Mouse (Mus musculus): ENCODE results near the gene Rgcc. TPM values are rescaled to one million over a fixed set of nuclear protein-coding genes. Genes with fewer than 3 reads are reported as not detected.
A peak's percentile ranks its signal among the peaks of the same experiment; 100 is the strongest.

Rgcc gene
- total RNA-seq (2015) (183 and 199 TPM in 2 replicates), total RNA-seq (2017) (212 and 243 TPM in 2 replicates)

DNA sequence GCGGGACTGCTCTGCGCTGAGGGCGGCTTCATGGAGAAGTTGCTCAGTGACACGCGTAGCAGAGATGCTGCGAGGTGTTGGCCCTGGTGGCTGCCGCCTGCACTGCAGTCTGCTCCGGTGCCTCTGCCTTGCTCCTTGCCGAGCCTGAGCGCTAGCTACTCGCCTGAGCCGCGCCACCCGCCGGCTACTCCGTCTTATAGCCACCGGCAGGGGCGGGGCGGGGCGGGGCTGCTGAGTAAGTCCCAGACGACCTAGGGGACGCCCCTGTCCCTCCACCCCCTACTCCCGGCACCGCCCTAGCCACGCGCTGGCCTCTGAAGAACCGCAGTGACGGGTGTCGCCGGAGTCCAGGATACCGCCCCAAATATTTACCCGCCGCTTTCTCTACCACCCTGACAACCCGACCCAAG lies at the start of gene Rgcc:
TSS of gene Rgcc (minus strand) at position 180 of the 410 bp plus-strand sequence.
- ATAC-seq (replicated peaks; ENCODE audit: poor library complexity), result peak; percentile 88

DNA sequence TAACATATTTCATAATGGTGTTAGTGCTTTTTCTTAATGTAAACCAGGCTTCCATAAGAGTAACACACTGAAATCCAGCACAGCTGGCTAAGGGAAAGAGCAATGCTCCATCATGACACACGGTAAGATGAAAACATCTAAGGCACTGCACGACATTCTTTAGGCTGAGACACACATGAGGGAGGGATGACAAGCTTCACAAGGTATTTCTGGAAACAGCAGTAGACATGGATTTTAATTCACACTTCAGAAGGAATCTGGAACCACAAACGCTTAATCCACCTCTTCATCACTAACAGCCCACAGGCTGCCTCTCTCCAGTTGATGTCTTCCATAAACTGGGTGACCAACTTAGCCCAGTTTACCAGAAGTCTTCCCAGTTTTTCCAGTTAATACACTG lies 44.9 kb upstream of the Rgcc start:
- no peak for ATAC-seq (replicated peaks; ENCODE audit: poor library complexity)

DNA sequence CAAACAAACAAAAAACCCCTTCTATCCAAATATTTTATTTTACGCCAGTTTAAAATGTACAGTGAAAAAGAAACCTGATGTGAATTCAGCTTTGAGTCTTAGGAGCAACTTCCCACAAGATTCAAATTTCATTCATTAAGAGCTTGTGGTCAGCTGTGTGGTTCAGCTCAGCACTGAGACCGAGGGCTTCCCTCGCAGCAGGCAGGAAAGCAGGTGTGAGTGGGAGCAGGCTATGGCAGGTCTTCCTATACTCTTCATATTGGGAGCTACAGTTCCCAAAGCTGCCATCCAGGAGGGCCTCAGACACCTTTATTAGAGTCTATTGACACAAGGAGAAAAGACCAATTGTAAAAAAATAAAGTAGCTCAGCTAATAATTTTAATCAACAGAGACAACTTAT lies 34.2 kb upstream of the Rgcc start:
- ATAC-seq (replicated peaks; ENCODE audit: poor library complexity), result no peak

DNA sequence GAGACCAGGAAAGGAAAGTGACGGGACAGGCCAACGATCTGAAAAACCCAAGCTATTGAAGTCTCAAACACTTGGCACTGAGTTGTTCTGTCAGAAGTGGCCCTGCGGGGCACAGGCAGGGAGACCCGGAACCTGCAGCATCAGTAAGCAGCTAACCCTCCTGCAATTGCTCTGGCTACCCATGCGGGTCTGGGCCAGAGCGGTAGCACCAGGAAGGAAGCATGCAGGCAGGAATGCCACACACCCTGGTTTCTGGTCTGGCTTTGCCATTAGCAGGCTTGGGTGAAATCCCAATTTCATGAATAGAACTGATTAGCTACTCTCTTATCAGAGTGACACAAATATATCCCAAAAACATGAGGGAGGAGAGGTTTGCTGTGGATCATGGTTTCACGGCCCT lies 30.5 kb upstream of the Rgcc start:
- 0 out of 2 replicates have a peak, but pooled peaks have one; percentile 4 for ATAC-seq (replicated peaks; ENCODE audit: poor library complexity)

DNA sequence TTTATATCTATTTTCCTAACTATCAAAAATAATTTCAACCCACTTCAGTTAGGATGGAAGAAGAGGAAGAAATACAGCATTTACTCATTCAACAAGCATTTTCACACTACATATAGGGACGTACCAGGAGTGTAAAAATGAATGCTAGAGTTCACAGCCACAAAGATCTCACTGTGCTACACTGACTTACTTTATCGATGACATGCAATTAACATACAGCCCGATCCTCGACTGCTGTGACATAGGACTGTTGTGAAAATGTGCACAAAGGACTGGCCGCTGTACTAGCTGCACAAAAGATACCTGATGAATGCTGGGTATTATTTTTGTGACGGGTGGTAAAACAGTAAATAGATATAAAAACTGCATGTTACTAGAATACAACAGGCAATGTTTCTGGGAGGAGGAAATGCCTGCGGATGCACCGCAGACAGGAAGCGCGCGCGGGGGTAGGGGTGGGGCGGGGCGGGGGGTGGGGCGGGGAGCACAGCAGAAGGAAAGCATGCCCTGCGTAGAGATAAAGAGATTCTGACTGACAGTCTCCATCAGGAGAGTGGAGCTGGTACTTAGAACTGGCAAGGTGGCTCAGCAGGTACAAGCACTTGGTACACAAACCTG lies 29.6 kb upstream of the Rgcc start:
- ATAC-seq (replicated peaks; ENCODE audit: poor library complexity), result peak; percentile 80

DNA sequence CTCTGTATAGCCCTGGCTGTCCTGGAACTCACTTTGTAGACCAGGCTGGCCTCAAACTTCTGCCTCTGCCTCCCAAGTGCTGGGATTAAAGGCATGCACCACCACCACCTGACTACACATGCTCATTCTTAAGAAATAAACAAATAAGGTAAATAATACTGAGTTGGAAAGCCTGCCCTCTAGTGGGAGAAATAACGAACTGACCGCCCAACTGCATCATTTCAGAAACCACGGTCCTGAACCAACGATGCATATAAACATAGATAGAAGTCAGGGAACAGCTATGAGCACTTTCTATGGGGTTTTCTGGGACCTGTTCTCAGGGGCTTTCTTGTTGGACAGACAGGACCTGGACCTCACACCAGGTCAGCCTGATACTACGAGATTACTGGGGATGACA lies 25.6 kb upstream of the Rgcc start:
- peak; percentile 74 for ATAC-seq (replicated peaks; ENCODE audit: poor library complexity)

DNA sequence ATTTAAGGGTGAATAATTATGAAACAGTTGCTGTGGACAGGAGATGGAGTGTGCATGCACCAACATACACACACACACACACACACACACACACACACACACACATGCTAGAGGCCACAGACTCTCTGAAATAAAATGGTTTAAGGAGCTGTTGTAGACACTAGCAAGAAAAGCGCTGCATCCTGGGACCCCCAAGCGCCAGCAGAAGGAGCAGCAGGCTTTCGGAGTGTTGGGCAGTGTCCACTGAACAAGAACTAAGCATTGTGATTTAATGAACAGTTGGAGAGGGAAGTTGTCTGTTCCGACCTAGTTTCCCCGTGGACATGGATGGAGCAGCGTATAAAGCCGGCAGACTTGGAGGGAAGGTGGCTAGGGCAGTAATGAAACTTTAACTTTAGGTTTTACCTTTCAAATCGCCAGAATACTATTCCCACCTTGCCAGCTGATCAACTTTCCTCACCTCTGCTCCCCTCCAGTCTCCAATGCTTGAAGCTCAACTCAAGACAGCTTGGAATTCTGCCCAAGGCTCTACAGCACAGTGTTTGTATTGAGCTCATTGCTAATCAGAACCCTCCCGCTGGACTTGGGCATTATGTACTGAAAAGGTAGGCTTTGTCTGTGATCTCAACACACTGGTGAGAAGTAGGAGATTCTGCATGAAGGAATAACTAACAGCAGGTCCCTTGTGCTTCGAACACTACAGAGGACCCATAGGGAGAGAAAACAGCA lies 22.8 kb upstream of the Rgcc start:
- no peak for ATAC-seq (replicated peaks; ENCODE audit: poor library complexity)

DNA sequence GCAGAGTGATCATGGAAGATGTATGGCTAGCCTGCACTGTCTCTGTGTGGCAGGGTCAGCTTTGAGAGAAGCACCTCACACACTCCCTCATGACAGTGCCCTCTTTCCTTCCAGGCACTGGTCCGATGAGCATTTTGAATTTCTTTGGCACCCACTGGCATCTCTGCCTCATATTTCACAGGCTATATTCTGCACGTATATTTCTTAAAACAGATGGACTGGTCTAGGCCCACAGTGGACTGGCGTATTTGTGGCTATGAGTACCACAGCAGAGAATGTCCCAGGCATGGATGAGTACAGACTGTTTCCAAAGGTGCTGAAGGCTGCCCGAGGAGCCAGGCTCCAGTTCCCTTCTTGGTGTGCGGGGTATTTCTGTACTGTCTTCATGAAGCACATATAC lies 20.4 kb upstream of the Rgcc start:
- ATAC-seq (replicated peaks; ENCODE audit: poor library complexity), result no peak

DNA sequence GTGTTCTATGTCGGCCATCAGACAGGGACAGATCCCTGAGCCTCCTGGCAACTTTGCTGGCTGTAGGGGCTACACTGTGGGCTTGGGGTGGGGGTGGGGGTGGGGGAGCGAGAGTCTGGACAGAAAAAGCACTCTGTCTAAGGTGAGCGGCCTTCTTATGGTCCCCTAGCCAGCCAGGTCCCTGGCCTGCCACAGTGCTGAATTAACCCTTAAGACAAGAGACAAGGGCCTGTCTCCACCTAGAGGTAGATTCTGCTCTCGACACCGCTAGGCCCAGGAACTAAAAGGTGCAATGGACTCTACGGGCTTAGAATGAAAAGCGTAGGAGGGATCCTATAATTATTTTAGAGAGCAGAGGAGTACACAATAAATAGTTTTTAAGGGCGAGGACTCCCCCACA lies 19.7 kb upstream of the Rgcc start:
- ATAC-seq (replicated peaks; ENCODE audit: poor library complexity), result peak; percentile 98

DNA sequence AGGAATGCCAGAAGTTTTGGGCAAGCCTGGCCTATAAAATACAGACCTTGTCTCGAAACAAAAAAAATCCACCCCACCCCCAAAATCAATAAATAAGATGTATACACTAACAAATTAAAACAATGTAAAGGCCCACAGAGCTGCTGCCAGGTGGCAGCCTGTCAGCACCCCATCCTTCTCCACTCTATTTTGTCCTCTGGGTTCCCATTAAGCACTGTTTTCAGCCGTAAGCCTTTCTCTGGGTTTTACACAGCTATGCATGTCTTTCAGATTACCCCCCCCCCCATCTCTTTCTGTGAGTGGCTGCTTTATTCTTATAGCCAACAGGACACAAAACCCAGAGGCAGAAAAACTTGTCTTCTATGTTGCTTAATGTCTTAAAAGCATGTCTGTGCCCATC lies 16.2 kb upstream of the Rgcc start:
- ATAC-seq (replicated peaks; ENCODE audit: poor library complexity), result no peak

DNA sequence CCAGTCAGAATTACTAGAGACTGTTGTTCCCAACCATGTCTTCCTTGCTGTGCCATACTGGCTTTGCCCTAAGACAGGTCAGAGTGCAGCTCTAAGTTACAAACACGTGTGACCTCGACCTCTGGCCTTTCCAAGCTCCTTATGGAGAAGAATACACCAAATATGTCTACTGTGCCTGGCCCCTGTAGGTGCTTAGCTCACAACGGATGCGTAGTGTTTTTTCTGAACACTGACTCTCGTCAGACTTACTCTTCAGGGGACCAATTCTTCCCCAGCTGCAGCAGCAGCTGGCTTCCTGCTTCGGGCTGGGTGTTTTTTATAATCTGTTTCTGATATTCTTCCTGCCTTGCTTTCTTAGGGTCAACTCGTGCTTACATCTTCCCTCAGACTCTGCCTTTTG lies 14.4 kb upstream of the Rgcc start:
- ATAC-seq (replicated peaks; ENCODE audit: poor library complexity), result no peak

DNA sequence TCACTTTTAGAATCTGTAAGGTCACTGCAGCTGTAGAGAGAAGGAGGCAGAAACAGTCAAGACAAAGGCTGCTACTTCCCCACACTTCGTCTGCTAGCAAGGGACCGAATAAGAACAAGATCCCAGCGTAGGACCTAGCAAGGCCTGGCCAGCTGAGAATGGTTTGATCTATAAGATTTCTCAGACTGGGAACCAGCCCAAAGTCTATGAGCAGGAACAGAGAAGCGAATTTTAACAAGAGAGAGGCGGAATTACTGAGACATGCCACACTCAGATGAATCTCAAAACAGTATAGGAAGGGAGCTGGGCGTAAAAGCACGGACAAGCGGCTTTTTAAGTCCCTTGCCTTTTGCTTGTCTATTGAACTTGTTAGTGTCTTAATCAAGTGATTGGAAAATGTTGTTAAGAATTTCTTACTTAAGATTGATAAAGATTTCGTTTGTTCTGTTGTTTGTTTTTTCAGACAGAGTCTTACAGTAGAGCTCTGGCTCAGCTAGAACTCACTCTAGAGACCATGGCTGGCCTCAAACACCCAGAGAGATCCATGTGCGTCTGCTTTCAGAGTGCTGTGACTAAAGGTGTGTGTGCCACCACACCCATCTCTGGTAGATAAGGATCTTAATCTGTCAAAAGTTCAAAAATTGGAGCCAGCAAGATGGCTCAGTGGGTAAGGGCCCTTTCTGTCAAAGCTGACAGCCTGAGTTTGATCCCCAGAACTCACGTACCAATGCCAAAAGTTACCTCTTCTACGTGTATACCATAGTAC lies 13.0 kb upstream of the Rgcc start:
- ATAC-seq (replicated peaks; ENCODE audit: poor library complexity), result no peak

DNA sequence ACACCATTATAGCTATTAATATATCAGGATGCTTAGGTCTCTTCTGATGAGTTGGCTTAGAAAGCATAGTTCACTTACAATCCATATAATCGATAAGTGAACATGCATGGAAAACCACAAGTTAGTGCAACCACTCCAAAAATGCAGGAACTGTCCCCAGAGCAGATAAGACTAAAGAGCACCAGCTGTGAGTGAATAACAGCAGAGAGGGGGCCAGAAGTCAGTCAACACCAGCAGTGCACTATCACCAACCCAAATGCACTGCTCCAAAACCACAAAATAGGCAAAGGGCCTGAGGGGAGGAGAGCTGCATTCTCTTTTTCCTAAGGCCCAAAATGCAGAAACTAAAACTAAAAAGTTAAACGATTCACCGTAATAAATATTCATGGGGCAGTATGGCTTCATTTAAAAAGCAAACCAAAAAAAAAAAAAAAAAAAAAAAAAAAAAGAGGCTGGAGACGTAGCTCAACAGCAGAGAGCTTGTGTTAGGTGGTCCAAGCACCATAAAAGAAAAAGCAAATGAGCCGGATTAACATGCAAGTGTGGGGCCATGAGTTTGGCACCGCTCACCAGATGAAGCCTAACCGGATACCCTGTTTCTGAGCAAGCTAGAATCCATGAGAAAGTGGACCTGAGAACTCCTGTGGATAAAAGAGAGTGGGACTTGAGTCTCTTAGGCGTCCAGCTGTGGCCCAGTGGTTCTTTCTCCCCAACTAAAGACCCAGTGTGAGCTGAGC lies 12.2 kb upstream of the Rgcc start:
- ATAC-seq (replicated peaks; ENCODE audit: poor library complexity), result peak; percentile 92

DNA sequence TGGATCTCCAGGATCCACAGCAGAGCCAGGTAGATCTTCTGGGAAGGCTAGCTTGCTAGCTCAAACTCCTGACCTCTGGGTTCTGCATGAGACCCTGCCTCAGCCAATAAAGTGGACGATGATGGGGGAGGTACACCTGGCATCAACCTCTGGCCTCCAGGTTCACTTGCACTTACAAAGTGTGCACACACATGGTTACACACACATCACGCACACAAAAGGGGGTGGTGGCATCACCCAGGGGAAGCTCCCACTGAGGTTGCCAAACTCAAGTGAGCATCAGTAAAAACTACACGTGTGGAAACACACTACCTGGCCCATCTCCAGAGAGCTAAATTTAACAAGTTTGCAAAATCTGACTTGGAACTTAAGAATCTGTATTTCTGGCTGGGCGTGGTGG lies 11.3 kb upstream of the Rgcc start:
- no peak for ATAC-seq (replicated peaks; ENCODE audit: poor library complexity)

DNA sequence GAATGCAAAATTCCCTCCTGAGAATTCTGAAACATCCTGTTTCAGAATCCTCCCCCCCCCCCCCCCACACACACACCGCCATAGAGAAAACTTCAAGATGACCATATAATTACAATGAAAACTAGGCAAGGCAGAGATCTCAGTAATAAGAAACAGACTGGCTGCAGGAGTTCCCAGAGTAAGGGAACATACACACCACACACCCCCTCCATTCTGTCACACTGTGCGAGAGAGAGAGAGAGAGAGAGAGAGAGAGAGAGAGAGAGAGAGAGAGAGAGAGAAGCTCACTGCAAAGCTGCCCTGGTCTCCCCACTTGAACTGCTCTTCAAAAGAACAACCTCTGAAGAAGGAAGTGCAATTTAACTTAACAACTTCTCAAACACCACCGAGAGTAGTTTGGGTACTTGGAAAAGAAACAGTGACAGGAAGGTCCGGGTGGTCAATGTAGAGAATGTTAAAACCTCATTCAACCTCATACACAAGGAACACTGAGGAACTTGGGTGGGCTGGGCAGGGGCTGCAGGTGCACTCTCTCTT lies 10.5 kb upstream of the Rgcc start:
- ATAC-seq (replicated peaks; ENCODE audit: poor library complexity), result no peak

DNA sequence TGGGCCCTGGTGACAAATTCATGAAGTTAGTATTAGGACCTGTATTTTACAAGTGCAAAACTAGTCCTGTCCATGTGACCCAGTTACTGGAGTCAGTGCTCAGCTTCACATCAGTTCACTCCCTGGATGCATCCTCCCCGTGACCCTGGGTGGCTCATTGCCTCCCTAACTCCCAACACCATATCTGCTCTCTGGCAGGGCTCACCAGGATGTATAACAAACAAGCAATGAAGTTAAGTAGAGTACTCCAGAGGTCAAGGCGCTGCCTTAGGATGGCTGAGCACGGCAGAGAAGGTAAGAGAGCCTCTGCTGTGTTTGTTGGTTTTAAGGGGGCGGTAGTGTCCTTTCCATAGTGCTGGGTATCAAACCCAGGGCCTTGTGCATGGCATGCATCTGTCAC lies 7.7 kb upstream of the Rgcc start:
- ATAC-seq (replicated peaks; ENCODE audit: poor library complexity), result no peak

DNA sequence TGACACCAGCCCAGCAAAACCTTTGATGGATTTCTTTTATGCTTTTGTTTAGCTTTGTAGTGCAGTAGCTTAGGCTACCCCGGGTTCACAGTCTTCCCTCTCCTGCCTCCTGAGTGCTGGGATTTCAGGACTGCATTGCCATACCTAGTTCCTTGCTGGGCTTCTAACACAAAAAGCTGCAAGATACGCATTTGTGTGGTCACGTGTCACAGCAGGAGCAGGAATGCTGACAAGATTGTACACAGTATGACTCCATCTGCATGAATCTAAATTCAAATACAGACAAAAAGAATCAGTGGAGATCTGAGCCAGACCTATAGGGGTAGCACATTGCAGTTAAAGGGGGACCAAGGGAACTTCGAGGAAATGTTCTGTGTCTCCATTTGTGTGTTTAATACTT lies 6.9 kb upstream of the Rgcc start:
- no peak for ATAC-seq (replicated peaks; ENCODE audit: poor library complexity)

DNA sequence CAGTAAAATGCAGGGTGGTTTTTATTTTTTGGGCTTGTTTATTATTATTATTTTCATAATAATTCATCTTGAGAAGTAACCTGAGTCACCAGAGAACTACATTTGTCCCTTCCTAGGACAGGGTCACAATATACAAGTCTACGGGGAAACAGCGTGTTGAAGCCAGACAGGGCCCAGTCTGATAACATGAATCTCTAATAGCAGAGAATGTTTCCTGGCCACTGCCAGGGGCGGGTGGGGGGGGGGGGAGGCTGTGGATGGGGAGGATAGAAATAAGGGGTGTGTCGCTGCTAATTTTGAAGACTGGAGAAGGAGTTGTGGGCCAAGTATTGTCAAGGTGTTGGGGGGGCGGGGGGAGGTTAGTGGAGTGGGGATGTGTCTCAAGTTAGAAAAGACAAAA lies 6.5 kb upstream of the Rgcc start:
- peak; percentile 15; the same call in 1 of the 2 replicates for ATAC-seq (replicated peaks; ENCODE audit: poor library complexity)

DNA sequence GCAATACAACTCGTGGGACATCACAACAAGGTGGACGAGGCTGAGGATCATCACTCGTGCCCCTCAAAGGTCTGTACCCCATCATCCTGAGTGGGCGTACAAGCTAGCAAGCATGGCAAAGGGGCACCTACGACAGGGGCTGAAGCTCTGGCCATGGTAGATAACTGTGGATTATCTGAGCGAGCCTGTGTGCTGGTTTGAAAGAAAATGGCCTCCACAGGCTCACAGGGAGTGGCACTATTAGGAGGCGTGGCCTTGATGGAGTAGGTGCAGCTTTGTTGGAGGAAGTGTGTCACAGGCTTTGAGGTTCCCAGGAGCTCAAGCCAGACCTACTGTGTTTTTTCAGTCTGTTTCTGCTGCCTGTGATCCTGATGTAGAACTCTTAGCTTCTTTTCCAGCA lies 5.7 kb upstream of the Rgcc start:
- ATAC-seq (replicated peaks; ENCODE audit: poor library complexity), result peak; percentile 61

DNA sequence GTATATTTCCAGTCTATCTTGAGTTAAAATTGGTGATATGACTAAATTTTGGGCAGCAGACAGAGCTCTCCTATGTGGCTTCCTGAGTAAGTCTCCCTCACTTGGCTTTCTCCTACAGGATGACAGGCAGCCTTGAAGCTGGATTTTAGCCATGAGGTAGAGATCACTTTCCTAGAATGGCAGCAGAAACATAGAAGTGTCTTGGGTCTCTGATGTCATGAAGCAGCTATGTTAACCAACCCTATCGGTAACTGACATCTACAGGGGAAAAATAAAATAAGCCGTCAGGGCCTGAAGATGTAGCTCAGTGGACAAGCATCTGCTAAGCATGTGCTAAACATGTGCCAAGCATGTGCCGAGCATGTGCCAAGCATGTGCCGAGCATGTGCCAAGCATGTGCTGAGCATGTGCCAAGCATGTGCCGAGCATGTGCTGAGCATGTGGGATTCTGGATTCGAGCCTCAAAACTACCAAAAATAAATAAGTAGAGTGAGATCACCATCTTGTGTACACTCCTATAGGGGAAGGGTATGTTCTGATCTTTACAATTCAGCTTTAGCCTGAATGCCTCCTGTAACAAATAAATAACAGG lies 3.5 kb upstream of the Rgcc start:
- ATAC-seq (replicated peaks; ENCODE audit: poor library complexity), result no peak

DNA sequence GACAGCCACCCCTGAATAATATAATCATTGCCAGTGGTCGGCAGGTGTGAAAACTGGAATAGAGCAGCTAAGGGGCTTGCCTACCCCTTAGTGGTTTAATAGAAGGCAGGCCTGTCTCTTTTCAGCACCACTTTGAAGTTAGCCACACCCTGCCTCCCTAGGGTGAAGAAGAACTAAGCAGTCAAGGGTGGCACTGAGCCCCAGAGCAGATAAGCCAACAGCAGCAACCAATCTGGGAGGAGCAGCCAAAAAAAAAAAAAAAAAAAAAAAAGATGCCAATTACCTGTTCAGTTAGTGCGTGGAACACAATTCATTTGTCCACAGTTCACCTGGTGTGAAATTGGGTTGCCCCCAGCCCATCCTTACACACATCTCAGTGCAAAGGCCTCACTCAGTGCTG lies 1.7 kb upstream of the Rgcc start:
- ATAC-seq (replicated peaks; ENCODE audit: poor library complexity), result peak; percentile 29; the same call in 1 of the 2 replicates
